Mouse (Mus musculus) kidney, adult 18-20 months (tissue): ENCODE results near the gene Smarcb1.
"Not testable (repeated sequence)": the region's sequence is repeated elsewhere in the genome, so short reads cannot be mapped to it uniquely, and the experiment has no call there.

Source experiments
- DNase-seq: peaks from one replicate; pipeline ENCODE4 v3.0.0; 2021

Gene Smarcb1

DNA sequence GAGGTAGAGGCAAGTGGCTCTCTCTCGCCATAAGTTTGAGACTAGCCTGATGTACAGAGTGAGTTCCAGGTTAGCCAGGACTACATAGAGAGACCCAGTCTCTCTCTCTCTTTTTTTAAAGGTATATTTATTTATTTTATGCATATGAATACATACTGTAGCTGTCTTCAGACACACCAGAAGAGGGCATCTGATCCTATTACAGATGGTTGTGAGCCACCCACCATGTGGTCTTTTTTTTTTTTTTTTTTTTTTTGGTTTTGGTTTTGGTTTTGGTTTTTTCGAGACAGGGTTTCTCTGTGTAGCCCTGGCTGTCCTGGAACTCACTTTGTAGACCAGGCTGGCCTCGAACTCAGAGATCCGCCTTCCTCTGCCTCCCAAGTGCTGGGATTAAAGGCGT is 33.9 kb downstream of the Smarcb1 start:
- DNase-seq = not testable (repeated sequence)

DNA sequence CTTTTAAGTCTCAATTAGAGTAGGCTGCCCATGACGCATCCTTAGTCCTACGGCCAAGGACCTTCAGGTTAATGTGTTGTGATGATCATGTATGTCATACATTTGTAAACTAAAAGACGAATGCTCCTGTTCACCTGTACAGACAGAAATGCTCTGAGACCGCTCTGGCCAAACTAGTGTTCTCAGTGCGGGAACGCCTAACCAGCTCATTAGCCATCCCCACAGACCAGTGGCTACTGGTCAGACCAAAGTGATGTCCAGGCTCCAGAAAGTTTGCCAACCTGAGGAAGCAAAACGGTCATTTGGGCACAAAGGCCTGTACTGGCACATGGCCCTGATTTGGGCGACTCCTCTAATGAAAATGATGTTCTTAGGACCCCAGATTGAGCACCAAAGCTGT is 36.7 kb downstream of the Smarcb1 start:
- no peak for DNase-seq

DNA sequence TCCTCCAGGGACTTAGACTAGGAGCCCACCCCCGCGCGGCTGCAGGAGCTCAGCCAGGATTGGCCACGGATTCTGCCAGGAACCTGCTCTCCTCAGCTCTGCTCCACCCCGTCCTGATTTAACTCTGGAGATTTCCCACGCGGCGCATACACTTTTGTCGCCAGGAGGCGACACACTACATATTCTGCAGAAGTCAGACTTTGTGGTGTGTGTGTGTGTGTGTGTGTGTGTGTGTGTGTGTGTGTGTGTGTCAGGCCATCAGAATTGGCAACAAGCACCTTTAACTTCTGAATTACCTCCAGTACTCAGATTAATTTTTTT is 38.2 kb downstream of the Smarcb1 start:
- DNase-seq = peak; percentile 85

DNA sequence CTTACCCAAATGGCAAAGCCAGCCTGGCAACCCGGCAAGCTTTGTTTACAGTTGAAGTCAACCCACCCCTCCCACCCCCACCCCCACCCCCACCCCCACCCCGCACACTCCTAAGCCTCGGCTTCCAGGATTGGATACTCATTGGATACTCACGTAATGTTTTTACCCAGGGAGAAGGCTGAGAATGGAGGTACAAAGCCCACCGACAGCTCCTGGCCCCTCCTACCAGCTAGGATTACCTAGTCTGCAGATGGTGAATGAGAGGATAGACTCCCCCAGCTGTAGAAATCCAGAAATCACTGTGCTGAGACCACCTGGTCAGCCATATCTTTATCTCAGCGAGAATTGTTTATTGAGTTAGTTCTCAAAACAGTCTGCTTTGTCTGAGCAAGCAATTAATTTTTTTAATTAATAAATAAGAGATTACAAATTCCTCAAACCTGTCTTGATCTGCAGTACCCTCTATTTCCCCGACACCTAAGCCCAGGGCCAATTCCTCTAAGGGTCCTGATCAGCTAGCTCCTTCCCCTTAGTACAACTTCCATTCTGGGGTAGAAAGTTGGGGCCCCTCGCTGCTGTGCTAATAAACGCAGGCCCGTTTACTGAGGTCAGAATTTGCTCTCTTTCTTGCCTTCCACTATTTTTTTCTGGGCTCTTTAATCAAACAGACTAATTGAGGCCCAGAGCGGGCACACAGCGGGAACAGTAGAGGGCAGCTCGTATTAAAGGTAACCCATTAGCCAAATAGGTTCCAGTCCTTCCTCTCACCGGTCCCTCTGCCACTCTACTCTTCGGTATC is 38.8 kb downstream of the Smarcb1 start:
- no peak for DNase-seq

DNA sequence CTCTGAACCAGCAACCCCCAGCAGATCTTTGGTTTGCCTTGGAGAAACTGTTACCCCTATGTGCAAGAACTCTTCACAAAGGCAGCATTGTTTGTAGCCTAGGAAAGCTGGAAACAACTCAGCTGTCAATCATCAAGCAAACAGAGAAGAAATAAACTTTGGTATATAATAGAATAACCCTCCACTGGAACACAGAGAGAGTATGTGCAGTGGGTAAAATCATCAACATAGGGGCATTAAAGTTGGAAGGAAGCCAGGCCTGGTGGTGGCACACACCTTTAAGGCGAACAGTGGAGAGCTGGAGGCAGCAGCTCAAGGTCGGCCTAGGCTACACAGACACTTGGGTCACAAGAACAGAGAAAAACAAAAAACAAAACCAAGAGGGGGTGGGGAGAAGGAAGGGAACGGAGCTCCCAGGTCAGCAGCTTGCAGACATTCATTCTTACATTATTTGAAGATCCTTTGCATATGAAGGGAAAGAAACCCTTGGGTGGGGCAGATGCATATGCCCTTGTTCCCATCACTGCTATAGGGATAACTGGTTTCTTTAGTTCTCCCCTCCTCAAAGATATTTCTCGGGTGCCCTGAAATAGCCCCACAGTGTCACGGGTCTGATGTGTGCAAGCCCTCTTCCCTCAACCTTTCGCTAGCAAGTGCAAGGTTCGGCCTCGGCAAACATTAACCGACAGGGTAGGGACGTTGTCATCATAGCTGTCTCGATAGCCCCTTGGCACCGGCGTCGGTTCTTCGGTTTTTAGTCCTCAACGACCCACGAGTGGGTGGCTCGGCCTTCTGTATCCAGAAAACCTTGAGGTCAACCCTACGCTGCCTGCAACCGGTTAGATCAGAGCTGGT is 39.6 kb downstream of the Smarcb1 start:
- DNase-seq = peak; percentile 81

DNA sequence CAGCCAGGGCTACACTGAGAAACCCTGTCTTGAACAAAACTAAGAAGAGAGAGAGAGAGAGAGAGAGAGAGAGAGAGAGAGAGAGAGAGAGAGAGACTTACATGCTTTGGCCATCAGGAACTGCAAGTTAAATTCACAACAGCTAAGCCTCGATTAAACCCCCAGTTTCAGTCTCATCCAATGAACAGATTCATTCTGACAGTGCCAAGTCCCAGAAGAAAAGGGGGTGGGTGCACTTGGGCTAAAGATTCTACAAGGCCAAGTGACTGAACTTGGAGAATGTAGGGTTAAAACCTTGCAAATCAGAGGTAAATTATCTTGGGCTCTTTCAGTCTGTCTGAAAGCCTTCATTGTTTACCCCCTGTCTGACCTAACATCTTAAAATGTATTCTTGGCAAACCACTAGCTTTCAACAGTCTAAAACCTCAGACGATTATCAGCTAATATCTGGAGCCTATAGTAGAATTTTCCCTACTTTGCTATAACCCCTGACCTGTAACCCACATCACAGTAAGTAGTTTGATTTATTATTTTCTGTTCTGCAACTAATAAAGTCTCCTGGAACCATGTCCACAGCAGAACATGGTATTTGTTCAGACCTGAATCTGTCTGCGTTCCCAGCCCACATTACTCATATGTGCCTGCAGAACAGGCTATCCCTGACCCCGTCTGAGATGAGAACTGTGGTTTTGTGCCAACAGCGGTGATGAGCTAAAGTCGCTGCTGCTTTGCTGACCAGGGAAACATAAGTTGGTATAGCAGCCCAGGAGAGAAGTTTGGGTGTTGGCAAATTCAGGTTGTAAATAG is 40.4 kb downstream of the Smarcb1 start:
- no peak for DNase-seq

DNA sequence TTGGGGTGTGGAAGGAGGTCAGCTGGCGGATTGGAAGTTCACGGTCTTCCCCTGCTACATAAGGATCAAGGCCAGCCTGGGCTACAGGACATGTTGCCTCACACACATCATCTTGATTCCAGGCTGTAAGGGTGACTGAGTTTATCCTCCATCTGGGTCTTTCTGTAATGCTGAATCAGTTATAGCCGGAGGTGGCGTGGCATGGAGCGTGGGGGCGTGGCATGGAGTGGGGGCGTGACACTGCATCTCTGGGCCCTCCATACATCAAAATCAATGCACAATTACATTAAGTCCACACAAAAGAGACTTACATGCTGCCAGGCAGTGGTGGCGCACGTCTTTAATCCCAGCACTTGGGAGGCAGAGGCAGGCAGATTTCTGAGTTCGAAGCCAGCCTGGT is 41.1 kb downstream of the Smarcb1 start:
- DNase-seq = no peak

DNA sequence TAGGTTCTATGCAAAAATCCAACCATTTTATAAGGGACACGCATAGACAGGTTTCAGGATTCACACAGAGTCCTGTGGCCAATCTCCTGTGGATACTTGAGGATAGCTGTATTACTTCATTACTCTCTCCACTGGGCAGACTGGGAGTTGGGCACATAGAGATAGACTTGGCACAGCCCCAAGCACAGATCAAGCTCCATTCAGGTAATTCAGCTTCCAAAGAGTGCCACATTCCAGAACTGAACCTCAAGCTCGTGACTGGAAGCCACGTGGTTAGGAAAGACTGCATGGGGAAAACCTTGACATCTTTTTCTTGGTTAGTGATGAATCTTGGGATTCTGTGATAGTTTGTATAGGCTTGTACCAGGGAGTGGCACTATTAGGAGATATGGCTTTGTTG is 42.6 kb downstream of the Smarcb1 start:
- DNase-seq = peak; percentile 66

DNA sequence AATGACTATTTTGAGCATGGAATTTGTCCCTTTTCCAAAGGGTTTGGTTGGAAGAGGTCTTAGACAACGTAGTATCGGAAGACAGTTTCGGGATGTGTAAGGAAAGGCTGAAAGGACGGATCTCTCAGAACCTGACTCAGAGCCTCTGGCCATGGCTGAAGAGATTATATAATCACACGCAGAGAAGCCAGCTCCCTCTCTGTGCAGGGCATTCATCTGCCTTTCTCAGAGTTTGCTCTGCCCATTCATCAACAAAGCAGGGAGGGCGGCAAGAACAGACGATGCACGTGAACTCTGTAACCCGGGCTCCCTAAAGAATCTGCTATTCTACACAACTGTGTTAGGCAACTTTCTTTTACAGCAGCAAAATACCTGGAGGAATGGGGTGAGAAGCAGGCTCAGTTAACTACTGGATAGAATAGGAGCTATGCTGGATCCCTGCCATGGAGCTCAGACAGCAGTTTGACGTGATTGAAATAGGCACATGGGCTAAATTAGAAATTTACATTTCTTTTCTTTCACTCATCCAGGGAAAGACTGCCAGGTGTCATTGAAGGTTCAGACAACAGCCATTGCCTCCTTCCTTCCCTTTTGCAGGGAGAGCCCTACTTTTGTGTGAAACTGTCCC is 47.8 kb downstream of the Smarcb1 start:
- DNase-seq = no peak

DNA sequence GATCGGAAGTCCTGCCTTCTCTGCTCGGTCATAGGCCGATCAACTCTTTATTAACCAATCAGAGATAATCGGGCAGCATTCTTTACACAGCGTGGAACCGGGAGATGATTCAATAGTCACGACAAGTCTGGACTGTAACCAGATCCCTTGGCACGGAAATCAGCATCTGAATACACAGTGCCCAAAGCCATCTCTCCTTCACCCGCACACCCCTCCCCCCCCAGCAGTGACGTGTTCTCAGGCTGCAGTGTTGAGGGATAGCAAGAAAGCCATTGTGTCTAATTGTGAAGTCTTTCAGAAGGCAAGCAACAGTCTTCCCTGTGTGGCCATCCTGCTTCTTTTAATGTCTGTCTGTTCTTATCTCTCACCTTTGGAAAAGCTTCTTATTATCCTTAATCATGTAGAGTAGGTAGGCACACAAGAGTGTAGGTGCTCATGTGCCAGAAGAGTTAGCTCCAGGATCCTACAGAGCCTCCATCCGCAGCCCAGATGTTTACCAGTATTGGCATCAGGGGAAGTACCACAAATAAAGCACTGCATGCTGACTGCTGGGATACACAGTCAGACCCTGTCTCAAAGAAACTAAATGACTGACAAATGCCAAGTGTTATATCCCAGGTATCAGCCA is 48.4 kb downstream of the Smarcb1 start:
- DNase-seq = peak; percentile 50

DNA sequence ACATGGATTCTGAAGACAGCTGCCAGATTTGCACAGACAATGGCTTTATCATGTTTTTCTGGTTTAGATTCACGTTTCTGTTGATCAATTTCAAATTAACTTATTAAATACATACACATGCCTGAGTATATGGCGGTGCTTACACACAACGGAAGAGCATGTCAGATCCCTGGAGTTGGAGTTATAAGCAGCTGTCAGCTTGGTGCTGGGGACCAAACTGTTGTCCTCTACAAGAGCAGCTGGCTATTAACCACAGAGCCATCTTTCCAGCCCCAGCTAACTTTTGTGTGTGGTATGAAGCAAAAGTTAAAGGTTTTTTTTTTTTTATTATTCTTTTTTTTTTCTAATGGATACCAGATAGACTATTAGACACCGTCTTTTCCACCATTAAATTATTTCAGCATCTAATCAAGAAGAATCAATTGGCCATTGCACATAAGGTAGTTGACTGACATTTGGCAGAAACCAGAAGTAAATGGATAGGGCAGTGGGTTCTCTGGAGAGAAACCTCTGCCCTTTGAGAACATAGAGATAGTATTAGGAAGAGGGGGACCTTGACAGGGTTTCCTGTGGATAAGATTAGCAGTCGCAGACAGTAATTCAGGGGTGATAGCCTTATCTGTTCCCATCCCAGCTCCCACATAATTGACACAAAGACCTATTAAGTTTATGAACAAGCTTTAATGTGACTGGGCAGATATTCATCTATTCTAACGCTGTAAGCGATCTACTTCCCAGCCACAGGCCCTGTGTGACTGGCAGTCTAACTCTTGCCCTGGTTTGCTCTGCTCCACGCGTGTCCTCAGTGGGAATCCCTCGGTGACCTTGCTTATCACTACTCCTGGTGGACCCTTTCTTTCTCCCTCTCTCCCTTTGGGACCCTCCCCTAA is 49.1 kb downstream of the Smarcb1 start:
- no peak for DNase-seq

DNA sequence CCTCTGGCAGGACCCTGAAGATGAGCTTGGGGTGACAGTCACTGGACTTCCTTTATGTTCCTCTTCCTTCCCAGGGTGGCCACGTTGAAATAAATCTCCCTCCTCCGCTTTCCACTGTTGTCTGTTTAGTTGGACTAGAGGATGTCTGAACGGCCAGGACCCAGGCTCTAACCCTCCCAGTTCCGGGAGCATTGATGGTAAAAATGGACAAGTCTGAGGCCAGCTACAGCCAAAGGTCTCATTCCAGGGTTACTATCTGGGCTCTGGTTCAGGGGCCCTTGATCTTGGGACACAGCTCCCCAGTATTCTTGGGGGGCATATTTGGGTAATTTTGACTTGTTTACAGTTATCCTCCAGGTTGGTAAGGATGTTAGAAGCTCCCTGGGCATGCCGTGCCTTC is 59.8 kb downstream of the Smarcb1 start:
- DNase-seq = no peak

DNA sequence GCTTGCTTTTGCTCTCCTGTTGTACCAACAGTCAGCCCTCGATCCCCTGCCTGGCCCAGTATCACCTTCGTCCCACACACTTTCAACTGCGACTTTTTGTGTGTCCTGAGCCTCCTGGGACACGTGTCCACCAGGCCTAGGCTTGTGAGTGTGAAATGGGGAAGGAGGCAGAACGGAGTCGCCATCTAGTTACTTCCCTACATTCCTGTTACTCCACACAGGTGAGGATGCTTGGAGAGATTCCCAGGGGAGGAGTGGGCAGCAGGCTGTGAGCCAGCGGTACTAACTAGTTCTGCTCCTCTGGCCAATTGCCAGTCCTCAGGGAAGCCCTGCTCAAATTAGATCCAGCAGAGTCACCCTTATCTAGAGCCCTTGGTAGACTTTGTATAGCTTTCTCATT is 60.7 kb downstream of the Smarcb1 start:
- no peak for DNase-seq

DNA sequence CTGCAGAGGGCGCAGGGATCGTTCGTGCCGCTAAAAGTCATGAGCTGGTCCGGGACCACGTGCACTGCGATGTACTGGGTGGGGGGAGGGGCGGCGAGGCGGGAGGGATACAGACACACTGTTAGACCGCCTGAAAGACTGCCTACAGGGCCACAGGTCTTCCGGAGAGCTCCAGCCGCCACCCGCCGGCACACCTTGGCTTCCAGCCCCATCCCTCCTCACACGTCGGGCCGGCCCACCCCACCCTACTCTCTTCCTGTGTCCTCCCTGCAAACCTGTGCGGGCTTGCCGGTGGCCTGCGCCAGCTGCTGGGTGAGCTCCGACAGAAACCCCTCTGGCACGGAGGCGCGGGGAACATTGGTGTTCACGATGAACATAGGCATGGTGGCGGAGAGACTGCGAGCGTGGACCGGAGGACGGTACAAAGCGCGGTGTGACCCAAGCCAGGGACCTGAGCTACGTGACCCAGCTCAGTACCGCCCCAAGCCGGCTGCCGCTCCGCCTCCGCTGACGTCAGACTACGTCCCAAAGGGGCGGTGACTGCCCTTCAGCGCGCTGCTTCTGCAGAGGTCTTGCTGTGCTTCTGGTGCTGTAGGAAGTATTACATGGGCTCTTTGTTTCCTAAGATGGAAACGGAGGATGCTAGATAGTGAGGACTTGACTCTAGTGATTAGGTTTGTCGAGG is 61.5 kb downstream of the Smarcb1 start, which contains the start of gene Mif:
Gene Mif (minus strand): TSS at position 455 of the 685 bp plus-strand sequence.
- peak; percentile 92 for DNase-seq

DNA sequence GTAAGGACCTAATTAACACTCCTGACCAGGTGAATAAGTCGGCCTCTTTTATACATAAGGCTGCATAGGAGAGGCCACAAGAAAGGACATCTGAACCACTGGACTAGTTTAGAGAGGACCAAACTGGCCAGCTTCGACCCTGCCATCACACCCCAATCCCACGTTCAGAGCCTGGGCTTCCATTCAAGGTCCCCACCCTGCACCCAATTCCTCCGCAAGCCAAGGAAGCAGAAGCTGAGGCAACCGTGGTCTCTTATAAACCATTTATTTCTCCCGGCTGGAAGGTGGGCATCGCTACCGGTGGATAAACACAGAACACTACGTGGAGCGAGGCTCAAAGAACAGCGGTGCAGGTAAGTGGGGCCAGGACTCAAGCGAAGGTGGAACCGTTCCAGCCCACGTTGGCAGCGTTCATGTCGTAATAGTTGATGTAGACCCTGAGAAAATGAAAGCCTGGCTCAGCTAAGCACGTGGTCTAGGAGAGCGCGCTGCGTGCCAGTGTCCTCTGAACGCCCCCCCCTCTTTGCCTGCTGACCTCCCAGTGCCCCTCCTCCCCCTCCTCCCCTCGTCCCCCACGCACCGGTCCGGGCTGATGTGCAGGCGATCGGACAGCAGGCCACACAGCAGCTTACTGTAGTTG is 62.2 kb downstream of the Smarcb1 start:
- peak; percentile 50 for DNase-seq

DNA sequence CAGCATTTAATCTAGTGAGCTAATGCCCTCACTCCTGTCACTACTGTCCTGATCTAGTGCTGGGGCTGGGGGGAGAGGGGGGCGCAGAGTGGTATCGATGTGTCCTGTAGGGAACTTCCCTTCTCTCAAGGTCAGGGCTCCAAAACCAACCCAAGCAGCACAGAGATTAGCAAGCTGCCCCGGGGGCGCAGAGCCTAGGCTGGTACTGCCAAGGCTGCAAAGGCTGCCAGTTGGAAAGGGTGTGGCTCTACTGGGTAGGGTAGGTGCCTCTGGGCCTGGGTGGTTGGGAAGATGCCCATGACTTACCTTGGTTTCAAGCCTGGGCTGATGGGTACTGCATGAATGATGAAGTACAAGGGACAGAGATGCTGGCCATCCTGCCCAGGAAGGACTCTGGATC is 63.8 kb downstream of the Smarcb1 start:
- DNase-seq = peak; percentile 42

DNA sequence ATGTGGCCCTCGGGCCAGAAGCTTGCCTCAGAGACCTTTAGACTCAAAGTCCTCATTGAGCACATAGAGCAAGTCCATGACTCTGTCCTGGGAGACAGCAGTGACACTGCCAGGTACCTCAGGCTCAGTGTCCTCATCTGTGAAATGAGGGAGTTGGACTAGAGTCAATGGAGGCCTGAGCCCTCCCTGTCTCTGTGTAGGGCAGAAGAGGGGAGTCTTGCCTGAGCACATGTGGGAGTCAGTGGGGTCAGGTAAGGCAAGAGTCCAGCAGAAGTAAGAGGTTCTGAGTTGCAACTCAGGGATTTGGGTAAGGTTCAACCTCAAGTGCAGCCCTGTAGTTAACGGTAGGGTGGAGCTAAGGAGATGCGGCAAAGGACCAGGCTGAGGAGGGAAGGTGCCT is 64.4 kb downstream of the Smarcb1 start:
- DNase-seq = peak; percentile 21

DNA sequence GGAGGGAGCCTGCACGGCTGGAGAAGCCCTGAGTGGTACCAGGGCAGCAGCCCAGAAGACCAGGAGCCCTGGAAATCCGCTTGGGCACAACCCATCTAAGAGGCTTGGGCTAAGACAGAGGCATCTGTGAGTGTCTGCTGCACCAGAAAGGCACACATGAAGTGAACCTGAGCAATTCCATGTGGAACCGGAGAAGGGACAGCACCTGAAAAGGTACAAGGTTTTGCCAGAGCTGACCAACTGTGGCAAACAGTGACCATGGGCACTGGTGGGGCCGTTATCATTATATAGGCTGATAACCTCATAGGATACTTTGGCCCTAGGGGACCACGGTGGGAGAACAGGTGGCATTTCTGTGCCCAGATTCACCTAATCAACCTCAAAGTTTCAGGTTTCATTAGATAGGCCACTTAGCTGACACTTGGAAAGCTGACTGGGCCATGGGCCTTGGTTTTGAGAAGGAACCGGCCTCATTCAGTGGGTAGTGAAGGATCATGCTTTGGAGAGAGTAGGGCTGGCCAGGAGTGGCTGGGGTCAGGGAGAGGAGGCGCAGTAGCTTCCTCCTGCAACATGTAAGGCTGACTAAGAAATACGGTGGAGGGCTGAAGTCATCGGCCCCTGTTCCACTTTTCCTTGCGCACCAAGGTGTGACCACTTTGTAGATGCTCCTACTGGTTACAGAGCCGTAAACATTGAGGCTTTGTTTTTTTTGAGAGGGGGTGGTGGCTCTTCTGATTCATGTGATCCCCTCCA is 65.1 kb downstream of the Smarcb1 start:
- no peak for DNase-seq

DNA sequence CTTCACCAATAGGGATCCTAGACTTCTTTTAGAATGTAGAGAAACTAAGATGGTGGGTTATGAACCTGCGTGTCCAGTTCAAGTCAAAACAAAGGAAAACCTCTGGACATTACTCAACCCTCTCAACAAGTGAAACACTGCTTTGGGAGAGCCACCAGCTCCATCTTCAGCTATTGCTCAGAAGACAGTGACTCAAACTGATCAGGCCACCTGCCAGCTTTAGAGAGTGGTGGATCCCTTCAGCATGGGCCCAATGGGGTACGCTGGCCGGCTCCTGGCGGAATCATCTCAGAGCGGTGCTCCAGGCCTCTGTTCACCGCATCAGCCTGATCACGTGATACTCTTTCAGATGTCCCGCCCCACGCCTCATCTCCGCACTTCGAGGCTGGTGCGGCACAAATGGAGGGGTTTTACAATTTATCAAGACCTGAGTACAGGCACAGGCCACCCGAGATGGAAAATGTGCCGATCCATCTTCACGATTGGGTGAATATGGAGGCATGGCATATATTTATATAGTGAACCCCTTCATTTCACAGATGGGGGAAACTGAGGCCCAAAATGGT is 65.9 kb downstream of the Smarcb1 start:
- DNase-seq = no peak
